Mouse (Mus musculus) embryo, embryonic 10.5 days (tissue): ENCODE data around the gene Capns2.
"Not testable (repeated sequence)": the region's sequence is repeated elsewhere in the genome, so short reads cannot be mapped to it uniquely, and the experiment has no call there.

Experiments
- DNase-seq: peaks from one replicate; pipeline ENCODE4 v3.0.0-alpha.2; 2015; ENCODE audit warnings: low spot score

The Capns2 gene

DNA sequence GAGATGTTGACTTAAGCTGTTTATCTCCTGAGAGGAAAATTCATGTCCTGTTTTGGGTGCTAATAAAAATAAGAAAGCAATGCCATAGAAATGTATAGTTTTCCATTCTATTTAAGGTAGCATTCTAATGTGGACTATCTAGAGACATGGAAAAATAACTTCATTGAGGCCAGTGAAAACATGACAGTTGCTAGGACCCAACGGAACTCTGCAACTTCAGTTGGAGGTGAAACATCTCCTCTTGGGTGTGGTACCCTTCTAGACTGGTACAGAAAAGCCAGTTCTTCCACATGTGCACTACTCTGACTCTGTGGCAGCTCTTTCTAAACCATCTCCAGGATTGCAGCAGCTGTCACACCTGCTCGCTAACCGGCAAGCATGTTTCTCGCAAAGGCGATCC is at the start of gene Capns2:
Gene Capns2, plus strand, starts transcription at position 301 of the 400 bp plus-strand sequence.
- no peak for DNase-seq

GRCm38 (mm10) chr8:92853188-92853983 is 47.8 kb upstream of the Capns2 start:
- no peak for DNase-seq

- no peak for DNase-seq
These were observed 46.5 kb upstream of the Capns2 start for GRCm38 (mm10) chr8:92854673-92855072.

DNA sequence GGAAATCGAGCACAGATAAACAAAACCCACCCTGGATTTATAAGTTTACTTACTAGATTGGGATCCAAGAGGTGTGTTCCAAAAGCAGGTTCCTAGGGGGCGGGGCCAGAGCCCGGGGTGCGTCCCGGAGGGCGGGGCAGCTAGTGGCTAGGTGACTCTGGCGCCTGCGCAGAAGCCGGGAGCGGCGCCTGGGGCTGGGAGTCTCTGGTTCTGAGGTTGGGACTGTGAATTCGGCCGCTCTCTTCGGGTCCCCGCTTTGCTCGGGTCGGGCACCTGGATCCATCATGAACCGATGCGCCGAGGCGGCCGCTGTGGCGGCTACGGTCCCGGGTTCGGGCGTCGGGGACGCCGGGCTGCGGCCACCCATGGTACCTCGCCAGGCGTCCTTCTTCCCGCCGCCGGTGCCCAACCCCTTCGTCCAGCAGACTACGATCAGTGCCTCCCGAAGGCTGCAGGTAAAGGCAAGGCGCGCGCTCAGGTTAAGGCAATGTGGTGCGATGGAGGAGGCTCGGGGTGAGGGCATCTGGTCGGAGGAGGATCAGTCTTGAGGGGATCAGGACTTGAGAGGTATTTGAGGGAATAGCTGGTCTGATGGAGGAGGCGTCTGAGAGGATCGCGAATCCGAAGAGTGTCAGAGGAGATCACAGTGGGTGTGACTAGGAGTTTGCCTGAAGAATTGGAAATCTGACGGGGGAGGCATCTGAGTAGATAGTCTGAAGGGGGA is 45.9 kb upstream of the Capns2 start, which contains the start of gene Lpcat2:
Gene Lpcat2, plus strand, starts transcription at position 169 of the 724 bp plus-strand sequence.
- peak; percentile 84 for DNase-seq

DNA sequence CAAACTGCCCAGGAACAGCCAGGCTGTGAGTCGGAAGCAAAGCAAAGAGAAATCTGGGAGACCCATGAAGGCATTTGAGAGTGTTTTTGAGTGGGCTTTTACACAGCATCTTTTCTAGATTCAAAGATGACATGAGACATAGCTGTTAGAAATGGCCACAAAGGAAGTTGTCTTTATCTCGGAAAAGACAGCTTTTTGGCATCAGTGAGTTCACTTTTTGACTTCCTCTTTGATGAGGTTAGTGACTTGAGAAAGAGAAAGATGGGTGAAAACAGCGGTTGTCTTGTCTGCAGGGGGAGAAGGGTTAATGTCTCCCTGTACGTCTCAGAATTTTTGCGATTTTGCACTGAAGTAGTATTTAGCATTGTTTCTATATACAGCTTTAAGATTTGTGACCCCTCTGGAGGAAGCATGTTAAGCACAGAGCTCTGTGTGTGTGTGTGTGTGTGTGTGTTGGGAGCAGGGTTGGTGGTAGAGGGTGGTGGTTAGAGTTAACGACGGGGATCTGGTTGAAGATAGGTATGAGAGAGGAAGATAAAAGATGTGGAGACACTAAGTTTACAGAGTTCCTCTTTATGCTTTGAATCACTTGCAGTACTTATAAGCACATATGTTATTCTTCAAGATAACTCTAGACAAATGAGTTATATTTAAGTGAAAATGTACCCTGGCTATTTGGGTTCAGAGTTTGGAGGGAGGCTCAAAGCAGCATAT is 44.8 kb upstream of the Capns2 start:
- DNase-seq, result no peak

GRCm38 (mm10) chr8:92858475-92859182 is 42.6 kb upstream of the Capns2 start:
- no peak for DNase-seq

GRCm38 (mm10) chr8:92861977-92862376 is 39.2 kb upstream of the Capns2 start:
- no peak for DNase-seq

GRCm38 (mm10) chr8:92870281-92870680 is 30.9 kb upstream of the Capns2 start:
- DNase-seq, result peak; percentile 43

GRCm38 (mm10) chr8:92872063-92872759 is 29.0 kb upstream of the Capns2 start:
- DNase-seq, result no peak

DNA sequence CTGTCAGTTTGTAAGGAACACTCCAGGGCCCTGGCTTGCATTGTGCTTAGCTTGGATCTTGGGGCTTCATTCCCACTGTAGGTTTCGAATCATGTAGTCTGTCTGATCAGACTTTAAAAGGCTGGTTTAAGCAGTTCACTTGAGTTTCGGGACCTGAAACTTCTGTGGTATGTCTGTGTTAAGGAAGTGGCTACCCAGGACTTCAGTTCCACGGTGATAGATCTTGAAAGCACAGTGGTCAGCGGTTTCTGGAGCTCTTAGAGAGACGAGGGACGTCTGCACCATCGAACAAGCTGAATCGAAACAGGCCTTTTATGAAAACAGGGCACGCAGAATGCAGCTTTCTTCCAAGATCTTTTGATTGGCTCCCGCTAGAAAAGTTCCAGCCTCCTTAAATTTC is 25.4 kb upstream of the Capns2 start:
- DNase-seq, result no peak

DNA sequence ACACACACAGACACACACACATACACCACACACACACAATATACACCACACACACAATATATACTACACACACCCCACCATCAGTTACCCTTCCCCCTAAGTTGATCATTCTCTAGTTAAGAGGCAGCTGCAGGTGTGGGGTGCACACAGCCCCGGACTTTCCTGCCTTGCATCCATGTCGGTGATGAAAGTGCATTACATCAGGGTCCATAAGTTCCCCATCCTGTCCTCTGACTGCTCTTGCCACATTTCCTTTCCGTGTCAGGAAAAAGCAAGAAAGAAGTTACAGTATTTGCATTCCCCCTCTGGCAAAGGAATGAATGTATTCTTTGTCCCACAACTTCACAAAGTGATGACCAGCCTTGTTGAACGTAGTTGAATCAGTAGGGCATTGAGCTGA is 20.0 kb upstream of the Capns2 start:
- DNase-seq, result no peak

- DNase-seq, result peak; percentile 13
These were observed 17.4 kb upstream of the Capns2 start for GRCm38 (mm10) chr8:92883771-92884170.

GRCm38 (mm10) chr8:92892216-92892615 is 9.0 kb upstream of the Capns2 start:
- not testable (repeated sequence) for DNase-seq

DNA sequence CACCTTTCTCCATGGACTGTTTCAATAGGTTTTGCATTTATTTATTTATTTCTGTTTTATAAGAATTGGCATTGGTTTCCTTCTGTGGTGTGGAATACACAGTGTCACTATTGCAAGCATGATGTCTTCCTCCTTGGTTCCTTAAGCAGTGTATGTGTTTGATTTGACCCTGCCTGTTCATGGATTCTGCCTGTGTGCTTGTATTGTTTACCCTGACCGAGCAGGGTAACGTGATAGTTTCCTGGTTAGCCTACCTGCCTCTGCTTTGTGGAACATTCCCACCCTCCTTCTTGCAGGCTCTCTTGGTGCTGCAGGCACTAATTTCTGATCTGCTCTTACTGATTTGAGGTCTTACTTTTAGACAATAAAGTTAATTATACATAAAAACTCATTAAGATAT is 7.3 kb upstream of the Capns2 start:
- DNase-seq, result no peak

DNA sequence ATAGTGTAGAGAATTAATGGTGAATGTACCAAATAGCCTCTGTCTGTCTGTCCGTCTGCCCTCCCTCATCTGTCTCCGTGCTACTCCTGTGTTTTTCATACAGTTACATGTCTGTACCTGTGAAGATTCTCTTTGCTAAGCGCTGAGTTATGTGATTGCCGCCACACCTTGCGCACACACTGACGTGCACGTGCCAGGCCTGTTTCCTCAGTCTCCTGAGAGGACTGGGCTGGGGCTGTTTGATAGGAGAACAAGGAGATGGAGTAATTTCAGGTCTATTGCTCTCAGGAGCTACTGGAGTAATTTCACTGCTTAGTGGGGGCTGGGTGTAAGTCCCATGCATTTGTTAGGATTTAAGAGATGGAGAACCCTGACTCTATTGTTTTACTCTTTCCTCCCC is 6.2 kb upstream of the Capns2 start:
- no peak for DNase-seq

- no peak for DNase-seq
These were observed 5.2 kb upstream of the Capns2 start for GRCm38 (mm10) chr8:92896056-92896455.

DNA sequence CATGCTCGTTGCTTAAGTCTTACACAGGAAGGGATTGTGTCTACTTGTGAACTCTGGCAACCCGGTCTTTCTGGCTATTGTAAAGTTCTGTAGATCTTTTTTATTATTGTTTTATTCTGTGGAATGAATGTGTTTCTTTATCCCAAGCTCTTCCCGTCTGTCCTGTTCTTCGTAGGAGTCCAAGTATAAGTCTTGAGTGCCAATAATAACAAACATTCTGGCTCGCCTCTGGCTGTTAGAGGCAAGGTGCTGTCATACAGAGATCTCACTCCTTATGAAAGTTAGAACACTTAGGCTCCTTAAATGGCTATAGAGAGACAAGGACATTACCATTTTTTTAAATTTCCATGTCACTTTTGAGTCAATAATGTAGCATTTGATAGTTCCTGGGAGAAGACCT is 4.6 kb upstream of the Capns2 start:
- no peak for DNase-seq

DNA sequence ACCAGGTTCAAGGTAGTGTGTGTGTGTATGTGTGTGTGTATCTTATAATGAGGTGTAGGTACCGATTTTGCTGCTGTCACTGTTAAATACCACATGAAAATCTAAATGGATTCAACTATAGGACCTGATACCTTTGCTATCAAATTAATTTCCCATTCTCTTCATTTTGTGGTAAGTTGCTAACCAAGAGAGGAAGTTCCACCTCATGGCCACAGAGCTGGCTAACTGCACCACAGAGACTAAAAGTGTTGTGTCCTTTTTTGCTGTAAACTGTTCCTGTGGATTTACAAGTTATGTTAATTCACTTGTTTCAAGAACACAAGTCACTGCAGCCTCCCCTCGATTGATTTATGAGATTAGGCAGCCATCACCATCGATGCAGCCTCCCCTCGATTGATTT is 3.4 kb upstream of the Capns2 start:
- no peak for DNase-seq

GRCm38 (mm10) chr8:92899590-92899989 is 1.6 kb upstream of the Capns2 start:
- DNase-seq, result no peak

DNA sequence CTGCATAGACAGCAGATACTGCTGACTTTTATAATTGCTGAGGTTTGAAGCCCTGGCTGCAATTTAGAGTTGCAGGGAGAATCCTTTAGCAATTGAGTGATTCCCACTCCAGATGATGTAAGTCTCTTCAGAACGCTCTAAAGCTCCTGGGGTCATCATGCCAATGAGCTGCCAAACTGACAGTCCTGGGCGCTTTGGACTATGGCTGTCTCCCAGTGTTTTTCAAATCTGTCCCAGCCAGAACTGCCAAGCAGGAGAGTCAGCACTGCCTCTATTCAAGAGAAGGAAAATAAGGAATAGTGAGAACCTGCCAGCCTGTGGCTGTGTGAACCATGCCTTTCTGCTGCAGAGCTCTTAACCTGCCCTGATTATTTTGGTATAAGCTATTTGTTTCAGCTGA is 1.8 kb downstream of the Capns2 start:
- DNase-seq, result no peak

DNA sequence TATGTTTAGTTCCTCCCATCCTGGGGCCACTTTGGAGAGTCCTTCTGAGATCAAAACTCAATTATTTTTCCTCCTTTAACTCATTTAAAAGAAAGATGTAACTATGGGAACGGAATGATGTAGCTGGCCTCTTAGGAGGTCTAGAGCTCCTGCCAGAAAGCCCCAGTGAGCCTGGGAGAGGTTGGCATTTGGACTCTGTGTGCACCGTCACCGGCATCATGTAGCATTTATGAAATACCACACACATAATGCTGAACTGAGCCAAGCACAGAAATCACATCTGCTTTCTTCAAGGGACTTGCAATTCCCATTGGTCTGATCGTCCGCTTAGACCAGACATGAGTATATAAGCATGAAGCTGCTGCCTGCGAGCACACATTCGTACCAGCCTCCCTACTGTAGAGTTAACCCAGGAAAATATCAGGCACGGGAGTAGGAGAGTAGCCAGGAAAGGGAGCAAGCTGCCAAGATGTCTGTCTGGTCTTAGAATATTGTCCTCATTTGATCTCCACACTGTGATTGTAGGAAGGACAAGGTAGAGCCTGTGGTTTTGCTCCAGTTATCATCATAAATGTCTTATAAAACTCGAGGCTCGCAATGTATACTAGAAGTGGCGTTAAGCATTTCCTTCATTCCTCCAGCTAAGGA is 2.4 kb downstream of the Capns2 start:
- DNase-seq, result no peak
